Mouse (Mus musculus): ENCODE results near the gene Epha6. TPM values are rescaled to one million over a fixed set of nuclear protein-coding genes. Genes with fewer than 3 reads are reported as not detected.

The Epha6 gene
- polyA plus RNA-seq, 1 experiment from 2014 or later = 0.08 TPM

- Histone ChIP-seq H3K9ac (ENCODE audit: low read depth, low read length) (no peak overlapping the region), H3K27me3 (ENCODE audit: insufficient read depth, low read length) (no peaks in the 10 kb centered on the region), H3K4me3 (replicated peaks; ENCODE audit: low read depth, low read length) (no peak overlapping the region), H3K27ac (no peak overlapping the region), H3K9me3 (replicated peaks; ENCODE audit: low read length) (no peaks in the 10 kb centered on the region), H3K36me3 (ENCODE audit: insufficient read depth, low read length) (no peaks in the 10 kb centered on the region), H3K4me1 (replicated peaks; ENCODE audit: insufficient read depth, low read length) (no peaks in the 10 kb centered on the region), H3K4me2 (ENCODE audit: low read length) (no peak overlapping the region)
- no peak for TF ChIP-seq CTCF (IDR thresholded peaks at IDR 0.05; ENCODE audit: low read depth)
- no peak for ATAC-seq (replicated peaks; ENCODE audit: low FRiP score, low read depth)
- peak; percentile 63 for DNase-seq (ENCODE audit: low spot score)
- 67% methylated on average over 2 of the region's 2 CpGs for WGBS
Measured at GRCm38 (mm10) chr16:59772297-59772696, 833.0 kb downstream of the Epha6 start.

DNA sequence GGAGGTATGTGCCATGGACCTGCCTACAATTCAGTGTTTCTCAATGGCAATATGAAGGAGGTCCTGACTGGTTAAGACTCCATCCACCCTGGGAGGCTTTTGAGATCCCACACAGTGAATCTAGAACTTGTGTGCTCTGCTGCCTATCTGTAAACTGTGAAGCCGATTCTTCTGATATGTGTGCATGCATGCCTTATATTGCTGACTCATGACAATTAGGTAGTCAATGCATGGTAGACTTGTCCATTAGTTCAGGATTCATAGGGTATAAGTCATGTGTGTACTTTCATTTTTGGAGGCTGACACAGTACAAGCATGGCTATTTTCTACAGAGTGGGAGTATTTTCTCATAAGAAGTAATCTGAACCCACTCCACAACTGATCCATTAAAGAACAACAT, 834.9 kb downstream of the Epha6 start:
- DNase-seq (ENCODE audit: low spot score) = no peak
- Histone ChIP-seq H3K4me3 (replicated peaks; ENCODE audit: low read depth, low read length) (no peak overlapping the region), H3K36me3 (ENCODE audit: insufficient read depth, low read length) (no peaks in the 10 kb centered on the region), H3K9me3 (replicated peaks; ENCODE audit: low read length) (no peaks in the 10 kb centered on the region), H3K9ac (ENCODE audit: low read depth, low read length) (no peak overlapping the region), H3K27ac (no peak overlapping the region), H3K4me2 (ENCODE audit: low read length) (no peak overlapping the region), H3K4me1 (replicated peaks; ENCODE audit: insufficient read depth, low read length) (no peaks in the 10 kb centered on the region), H3K27me3 (ENCODE audit: insufficient read depth, low read length) (no peaks in the 10 kb centered on the region)
- no peak for TF ChIP-seq CTCF (IDR thresholded peaks at IDR 0.05; ENCODE audit: low read depth)
- 94% methylated on average over 1 of the region's 1 CpGs for WGBS
- ATAC-seq (replicated peaks; ENCODE audit: low FRiP score, low read depth) = no peak

DNA sequence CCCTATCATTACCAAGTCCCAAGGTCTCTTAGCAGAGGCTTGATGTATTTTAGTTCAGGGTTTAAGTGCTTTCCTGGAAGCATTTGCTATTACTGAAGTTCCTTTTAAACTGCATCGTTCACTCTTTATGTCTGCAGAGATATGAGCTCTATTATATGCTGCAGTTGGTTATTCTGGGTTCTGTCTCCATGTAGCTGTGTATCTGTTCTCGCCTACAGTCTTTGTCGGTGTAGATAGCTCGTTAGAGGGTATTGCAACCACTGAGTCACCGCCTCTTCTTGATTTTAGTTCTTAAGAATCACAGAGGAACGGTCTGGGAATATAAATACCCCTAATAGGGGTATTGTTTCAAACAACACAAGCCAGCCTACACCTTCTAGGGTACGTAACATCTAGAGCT, 835.4 kb downstream of the Epha6 start:
- no peak overlapping the region for H3K4me3 ChIP-seq (replicated peaks; ENCODE audit: low read depth, low read length)
- H3K9ac ChIP-seq (ENCODE audit: low read depth, low read length) = no peak overlapping the region
- WGBS = 86% methylated on average over 7 of the region's 7 CpGs
- no peaks in the 10 kb centered on the region for H3K27me3 ChIP-seq (ENCODE audit: insufficient read depth, low read length)
- H3K4me1 ChIP-seq (replicated peaks; ENCODE audit: insufficient read depth, low read length) = no peaks in the 10 kb centered on the region
- DNase-seq (ENCODE audit: low spot score) (no peak), ATAC-seq (replicated peaks; ENCODE audit: low FRiP score, low read depth) (no peak)
- no peak overlapping the region for H3K4me2 ChIP-seq (ENCODE audit: low read length)
- no peaks in the 10 kb centered on the region for H3K9me3 ChIP-seq (replicated peaks; ENCODE audit: low read length)
- H3K27ac ChIP-seq = no peak overlapping the region
- TF ChIP-seq CTCF (IDR thresholded peaks at IDR 0.05; ENCODE audit: low read depth) = no peak
- H3K36me3 ChIP-seq (ENCODE audit: insufficient read depth, low read length) = no peaks in the 10 kb centered on the region

- Histone ChIP-seq H3K9me3 (replicated peaks; ENCODE audit: low read length) (no peaks in the 10 kb centered on the region), H3K27ac (no peak overlapping the region), H3K27me3 (ENCODE audit: insufficient read depth, low read length) (no peaks in the 10 kb centered on the region), H3K4me2 (ENCODE audit: low read length) (no peak overlapping the region), H3K4me1 (replicated peaks; ENCODE audit: insufficient read depth, low read length) (no peaks in the 10 kb centered on the region), H3K9ac (ENCODE audit: low read depth, low read length) (no peak overlapping the region), H3K36me3 (ENCODE audit: insufficient read depth, low read length) (no peaks in the 10 kb centered on the region), H3K4me3 (replicated peaks; ENCODE audit: low read depth, low read length) (no peak overlapping the region)
- ATAC-seq (replicated peaks; ENCODE audit: low FRiP score, low read depth) (no peak), DNase-seq (ENCODE audit: low spot score) (no peak)
- TF ChIP-seq CTCF (IDR thresholded peaks at IDR 0.05; ENCODE audit: low read depth) = no peak
- WGBS = 73% methylated on average over 4 of the region's 4 CpGs
Measured at GRCm38 (mm10) chr16:59760875-59761274, 844.5 kb downstream of the Epha6 start.

DNA sequence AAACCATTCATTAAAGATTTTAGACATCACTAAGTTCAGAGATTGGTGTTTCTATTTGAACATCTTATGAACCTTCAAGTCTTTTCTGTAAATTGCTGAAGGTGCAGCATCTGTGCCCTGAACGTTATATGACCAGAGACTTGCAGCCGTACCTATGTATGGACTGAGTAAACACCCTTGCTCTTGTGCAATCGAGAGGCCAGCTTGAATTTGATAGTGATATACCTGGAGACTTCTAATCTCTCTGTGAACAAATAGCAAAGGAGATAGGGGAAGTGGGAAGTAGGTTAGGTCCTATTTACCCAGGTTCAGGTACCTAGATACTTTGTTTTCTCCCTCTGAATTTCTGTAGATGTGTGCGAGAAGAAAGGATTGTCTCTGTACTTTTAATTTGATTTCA, 854.4 kb downstream of the Epha6 start:
- no peaks in the 10 kb centered on the region for H3K4me1 ChIP-seq (replicated peaks; ENCODE audit: insufficient read depth, low read length)
- H3K4me2 ChIP-seq (ENCODE audit: low read length) = no peak overlapping the region
- no peaks in the 10 kb centered on the region for H3K9me3 ChIP-seq (replicated peaks; ENCODE audit: low read length)
- no peaks in the 10 kb centered on the region for H3K27me3 ChIP-seq (ENCODE audit: insufficient read depth, low read length)
- H3K36me3 ChIP-seq (ENCODE audit: insufficient read depth, low read length) = no peaks in the 10 kb centered on the region
- H3K4me3 ChIP-seq (replicated peaks; ENCODE audit: low read depth, low read length) = no peak overlapping the region
- no peak overlapping the region for H3K27ac ChIP-seq
- DNase-seq (ENCODE audit: low spot score) (no peak), ATAC-seq (replicated peaks; ENCODE audit: low FRiP score, low read depth) (no peak)
- 91% methylated on average over 4 of the region's 4 CpGs for WGBS
- TF ChIP-seq CTCF (IDR thresholded peaks at IDR 0.05; ENCODE audit: low read depth) = no peak
- H3K9ac ChIP-seq (ENCODE audit: low read depth, low read length) = no peak overlapping the region

DNA sequence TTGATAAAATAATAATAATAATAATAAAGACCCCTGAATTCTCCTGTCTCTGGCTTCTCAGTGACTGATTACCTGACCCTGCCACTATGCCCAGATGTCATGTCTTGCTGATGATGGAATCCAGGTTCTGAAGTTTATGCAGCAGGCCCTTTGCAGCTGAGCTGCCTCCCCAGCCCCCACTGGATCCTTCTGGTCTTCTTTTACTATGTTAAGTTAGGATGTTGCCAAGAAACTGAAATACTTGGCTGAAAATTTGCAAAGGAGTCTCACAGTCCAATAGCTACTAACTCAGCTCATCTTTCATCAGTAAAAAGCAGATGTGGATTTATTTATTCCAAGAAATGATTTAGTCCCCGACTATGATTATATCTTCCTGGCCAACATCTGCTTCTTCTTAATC, 861.7 kb downstream of the Epha6 start:
- no peak for TF ChIP-seq CTCF (IDR thresholded peaks at IDR 0.05; ENCODE audit: low read depth)
- Histone ChIP-seq H3K9ac (ENCODE audit: low read depth, low read length) (no peak overlapping the region), H3K27ac (no peak overlapping the region), H3K4me3 (replicated peaks; ENCODE audit: low read depth, low read length) (no peak overlapping the region), H3K27me3 (ENCODE audit: insufficient read depth, low read length) (no peaks in the 10 kb centered on the region), H3K4me2 (ENCODE audit: low read length) (no peak overlapping the region), H3K36me3 (ENCODE audit: insufficient read depth, low read length) (no peaks in the 10 kb centered on the region), H3K4me1 (replicated peaks; ENCODE audit: insufficient read depth, low read length) (no peaks in the 10 kb centered on the region), H3K9me3 (replicated peaks; ENCODE audit: low read length) (no peaks in the 10 kb centered on the region)
- ATAC-seq (replicated peaks; ENCODE audit: low FRiP score, low read depth) = no peak
- peak; percentile 25 for DNase-seq (ENCODE audit: low spot score)
- 70% methylated on average over 1 of the region's 1 CpGs for WGBS

GRCm38 (mm10) chr16:59715524-59715923, 889.8 kb downstream of the Epha6 start:
- ATAC-seq (replicated peaks; ENCODE audit: low FRiP score, low read depth) (peak; percentile 43; the same call in 1 of the 2 replicates), DNase-seq (ENCODE audit: low spot score) (peak; percentile 68)
- no peaks in the 10 kb centered on the region for H3K27me3 ChIP-seq (ENCODE audit: insufficient read depth, low read length)
- WGBS = 40% methylated on average over 4 of the region's 4 CpGs
- no peaks in the 10 kb centered on the region for H3K9me3 ChIP-seq (replicated peaks; ENCODE audit: low read length)
- no peak overlapping the region for H3K9ac ChIP-seq (ENCODE audit: low read depth, low read length)
- H3K36me3 ChIP-seq (ENCODE audit: insufficient read depth, low read length) = no peaks in the 10 kb centered on the region
- no peaks in the 10 kb centered on the region for H3K4me1 ChIP-seq (replicated peaks; ENCODE audit: insufficient read depth, low read length)
- no peak overlapping the region for H3K4me2 ChIP-seq (ENCODE audit: low read length)
- H3K4me3 ChIP-seq (replicated peaks; ENCODE audit: low read depth, low read length) = no peak overlapping the region
- H3K27ac ChIP-seq = no peak overlapping the region
- no peak for TF ChIP-seq CTCF (IDR thresholded peaks at IDR 0.05; ENCODE audit: low read depth)

All from kidney, postnatal 0 days (tissue).